Mouse (Mus musculus): ENCODE results near the gene Stk39. TPM values are rescaled to one million over a fixed set of nuclear protein-coding genes. Genes with fewer than 3 reads are reported as not detected.

Gene Stk39
- polyA plus RNA-seq, 1 experiment from 2014 or later, result 39.5 TPM

DNA sequence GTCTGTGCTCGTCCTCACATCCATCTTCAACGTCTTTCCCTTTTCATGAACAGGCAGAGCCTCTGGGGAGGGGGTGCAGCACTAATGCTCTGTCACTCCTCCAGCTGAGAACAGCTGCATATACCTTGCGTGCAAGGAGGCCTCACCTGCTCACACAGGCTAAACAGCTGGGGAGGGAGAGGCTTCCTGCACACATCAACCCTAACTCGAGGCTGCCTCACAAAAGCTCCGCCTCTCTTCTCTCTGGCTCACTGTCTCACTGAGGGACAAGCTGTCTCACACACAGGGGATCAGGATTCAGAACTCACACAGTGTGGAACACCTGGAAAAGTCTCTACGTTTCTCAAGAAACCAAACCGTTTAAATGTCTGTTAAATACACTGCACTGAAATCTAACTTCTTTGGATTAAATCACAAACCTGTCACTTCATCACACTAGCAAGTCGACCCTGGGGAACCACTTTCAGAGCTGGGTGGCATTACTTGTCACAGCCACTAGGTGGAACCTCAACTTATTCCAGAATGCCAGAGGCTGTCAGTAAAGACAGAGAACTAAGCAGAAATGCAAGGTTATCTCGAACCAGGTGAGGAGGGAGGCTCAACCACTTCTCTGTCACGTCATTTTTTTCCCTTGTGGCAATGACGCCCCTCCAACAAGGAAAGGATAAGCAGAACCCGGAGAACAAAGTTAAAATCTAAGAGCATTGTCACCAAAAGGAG, 107.7 kb downstream of the Stk39 start:
- peaks cover 11% of the 10 kb centered on the region; the same call in 1 of the 2 replicates for H3K4me1 ChIP-seq (ENCODE audit: control insufficient read depth, insufficient read depth, low read length)
- no peak overlapping the region for H3K9ac ChIP-seq (ENCODE audit: low read length)
- no peaks in the 10 kb centered on the region for H3K36me3 ChIP-seq (ENCODE audit: control insufficient read depth, insufficient read depth, low read length)
- H3K27me3 ChIP-seq (ENCODE audit: control insufficient read depth, insufficient read depth, low read length), result no peaks in the 10 kb centered on the region
- H3K9me3 ChIP-seq (ENCODE audit: control insufficient read depth, low read length), result no peaks in the 10 kb centered on the region
- no peak for ATAC-seq (ENCODE audit: insufficient read depth, low FRiP score, low TSS enrichment)
- no peak overlapping the region for H3K4me2 ChIP-seq (ENCODE audit: low read depth)
- peak; percentile 60 for DNase-seq (ENCODE audit: low spot score)
- H3K4me3 ChIP-seq (ENCODE audit: low read depth, low read length), result no peak overlapping the region
- H3K27ac ChIP-seq (ENCODE audit: low read depth, low read length), result no peak overlapping the region
- WGBS, result 22% methylated on average over 12 of the region's 12 CpGs

DNA sequence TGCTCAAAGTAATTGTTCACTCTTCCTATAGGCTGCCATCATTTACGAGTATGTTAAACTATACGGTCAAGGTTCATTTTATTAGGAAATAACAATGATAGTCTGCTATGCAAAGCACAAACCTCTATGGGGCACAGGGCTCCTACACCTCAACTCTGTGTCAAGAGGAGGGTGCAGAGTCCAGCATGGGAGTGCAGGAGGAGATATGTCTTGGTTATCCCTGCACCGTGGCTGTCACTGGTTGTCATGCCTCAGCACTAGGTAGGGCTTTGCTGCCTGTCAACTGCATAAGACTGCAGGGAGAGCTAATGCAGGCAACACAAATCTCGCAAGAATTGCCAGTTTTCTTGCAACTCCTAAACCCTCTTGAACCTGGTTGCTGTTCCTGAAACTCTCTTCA, 108.9 kb downstream of the Stk39 start:
- Histone ChIP-seq H3K27ac (ENCODE audit: low read depth, low read length) (no peak overlapping the region), H3K9ac (ENCODE audit: low read length) (no peak overlapping the region), H3K27me3 (ENCODE audit: control insufficient read depth, insufficient read depth, low read length) (no peaks in the 10 kb centered on the region), H3K36me3 (ENCODE audit: control insufficient read depth, insufficient read depth, low read length) (0 out of 2 replicates have a peak, but pooled peaks cover 4% of the 10 kb centered on the region), H3K4me3 (ENCODE audit: low read depth, low read length) (no peak overlapping the region), H3K9me3 (ENCODE audit: control insufficient read depth, low read length) (no peaks in the 10 kb centered on the region), H3K4me2 (ENCODE audit: low read depth) (no peak overlapping the region), H3K4me1 (ENCODE audit: control insufficient read depth, insufficient read depth, low read length) (peaks cover 11% of the 10 kb centered on the region; the same call in 1 of the 2 replicates)
- ATAC-seq (ENCODE audit: insufficient read depth, low FRiP score, low TSS enrichment), result no peak
- WGBS, result 79% methylated on average over 4 of the region's 4 CpGs
- DNase-seq (ENCODE audit: low spot score), result no peak

DNA sequence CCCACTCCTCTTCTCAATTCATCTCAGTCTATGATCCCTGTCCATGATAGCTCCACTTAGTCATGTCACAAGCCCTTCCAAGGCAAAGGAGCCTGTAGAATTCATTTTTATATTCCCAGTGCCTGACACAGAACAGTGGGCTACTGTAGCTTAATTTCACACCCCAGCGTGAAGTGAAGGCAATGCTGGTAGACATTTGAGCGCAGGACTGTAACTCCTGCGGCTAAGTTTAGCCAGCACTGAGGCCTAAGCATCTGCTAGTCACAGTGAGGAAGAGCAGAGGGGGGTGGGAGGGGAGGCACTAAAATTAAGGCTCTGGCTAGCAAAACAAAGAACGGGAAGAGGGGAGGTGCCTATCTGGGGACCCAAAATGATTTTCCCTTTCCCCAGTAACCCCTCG, 110.4 kb downstream of the Stk39 start:
- no peak overlapping the region for H3K4me3 ChIP-seq (ENCODE audit: low read depth, low read length)
- H3K27ac ChIP-seq (ENCODE audit: low read depth, low read length), result no peak overlapping the region
- H3K27me3 ChIP-seq (ENCODE audit: control insufficient read depth, insufficient read depth, low read length), result no peaks in the 10 kb centered on the region
- ATAC-seq (ENCODE audit: insufficient read depth, low FRiP score, low TSS enrichment) (no peak), DNase-seq (ENCODE audit: low spot score) (peak; percentile 43)
- 0 out of 2 replicates have a peak, but pooled peaks cover 4% of the 10 kb centered on the region for H3K36me3 ChIP-seq (ENCODE audit: control insufficient read depth, insufficient read depth, low read length)
- no peak overlapping the region for H3K9ac ChIP-seq (ENCODE audit: low read length)
- no peak overlapping the region for H3K4me2 ChIP-seq (ENCODE audit: low read depth)
- H3K4me1 ChIP-seq (ENCODE audit: control insufficient read depth, insufficient read depth, low read length), result 0 out of 2 replicates have a peak, but pooled peaks cover 3% of the 10 kb centered on the region
- 25% methylated on average over 5 of the region's 5 CpGs for WGBS
- H3K9me3 ChIP-seq (ENCODE audit: control insufficient read depth, low read length), result no peaks in the 10 kb centered on the region

DNA sequence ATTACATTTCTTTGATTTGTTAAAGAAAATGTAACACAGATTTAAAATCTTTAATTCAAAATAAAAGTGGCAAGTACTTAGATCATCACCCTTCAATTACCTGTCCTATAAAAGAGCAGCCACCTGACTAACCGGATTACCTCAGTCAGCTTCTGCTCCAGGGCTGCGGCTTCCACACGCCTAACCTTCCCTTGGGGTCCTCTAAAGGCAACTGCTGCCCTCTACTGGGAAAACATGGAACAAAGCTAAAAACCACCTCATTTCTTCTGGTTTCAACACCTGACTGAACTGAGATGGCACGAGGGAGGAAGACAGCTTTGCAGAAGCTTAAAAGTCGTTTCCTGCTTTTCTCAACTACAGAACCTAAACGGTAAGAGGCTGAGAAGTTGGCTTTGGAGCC, 121.4 kb downstream of the Stk39 start:
- Histone ChIP-seq H3K36me3 (ENCODE audit: control insufficient read depth, insufficient read depth, low read length) (no peaks in the 10 kb centered on the region), H3K9me3 (ENCODE audit: control insufficient read depth, low read length) (no peaks in the 10 kb centered on the region), H3K4me1 (ENCODE audit: control insufficient read depth, insufficient read depth, low read length) (0 out of 2 replicates have a peak, but pooled peaks cover 8% of the 10 kb centered on the region), H3K4me2 (ENCODE audit: low read depth) (no peak overlapping the region), H3K9ac (ENCODE audit: low read length) (no peak overlapping the region), H3K4me3 (ENCODE audit: low read depth, low read length) (no peak overlapping the region), H3K27me3 (ENCODE audit: control insufficient read depth, insufficient read depth, low read length) (no peaks in the 10 kb centered on the region), H3K27ac (ENCODE audit: low read depth, low read length) (no peak overlapping the region)
- 0 out of 2 replicates have a peak, but pooled peaks have one; percentile 33 for ATAC-seq (ENCODE audit: insufficient read depth, low FRiP score, low TSS enrichment)
- DNase-seq (ENCODE audit: low spot score), result peak; percentile 36
- 16% methylated on average over 6 of the region's 6 CpGs for WGBS

DNA sequence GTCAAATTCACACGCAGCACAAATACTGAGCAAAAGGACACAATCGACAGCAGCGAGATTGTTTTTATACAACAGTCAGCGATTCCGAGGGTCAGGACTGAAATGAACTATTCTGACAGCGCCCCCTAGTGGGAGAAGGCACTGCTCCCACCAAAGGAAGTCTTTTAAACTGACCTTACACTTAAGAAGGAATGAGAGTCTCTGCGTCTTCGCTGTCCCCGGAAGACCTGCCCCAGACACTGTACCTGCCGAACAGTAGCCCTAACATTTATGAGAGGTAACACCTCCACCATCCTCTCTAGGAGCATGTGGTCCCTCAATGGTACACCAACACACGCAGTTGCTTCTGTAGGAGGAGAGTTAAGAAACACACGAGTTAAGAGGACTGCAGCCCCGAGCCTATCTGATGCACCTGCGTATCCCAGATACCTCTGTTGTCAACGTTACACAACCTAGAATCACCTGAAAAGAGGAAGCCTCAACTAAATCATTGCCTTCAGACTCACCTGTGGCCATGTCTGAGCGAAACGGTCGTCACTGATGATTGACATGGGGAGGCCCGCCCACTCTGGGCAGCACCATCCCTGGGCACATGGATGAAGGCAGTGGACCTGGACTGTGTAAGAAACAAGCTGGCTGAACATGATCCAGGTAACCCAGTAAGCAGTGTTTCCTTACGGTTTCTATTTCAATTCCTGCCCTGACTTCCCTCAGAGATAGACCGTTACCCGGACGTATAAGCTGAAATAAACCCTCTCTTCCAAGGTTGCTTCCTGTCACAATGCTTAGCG, 122.3 kb downstream of the Stk39 start:
- Histone ChIP-seq H3K9me3 (ENCODE audit: control insufficient read depth, low read length) (no peaks in the 10 kb centered on the region), H3K27me3 (ENCODE audit: control insufficient read depth, insufficient read depth, low read length) (no peaks in the 10 kb centered on the region), H3K27ac (ENCODE audit: low read depth, low read length) (no peak overlapping the region), H3K4me1 (ENCODE audit: control insufficient read depth, insufficient read depth, low read length) (0 out of 2 replicates have a peak, but pooled peaks cover 8% of the 10 kb centered on the region), H3K4me2 (ENCODE audit: low read depth) (no peak overlapping the region), H3K9ac (ENCODE audit: low read length) (no peak overlapping the region), H3K36me3 (ENCODE audit: control insufficient read depth, insufficient read depth, low read length) (no peaks in the 10 kb centered on the region), H3K4me3 (ENCODE audit: low read depth, low read length) (no peak overlapping the region)
- 0 out of 2 replicates have a peak, but pooled peaks have one; percentile 37 for ATAC-seq (ENCODE audit: insufficient read depth, low FRiP score, low TSS enrichment)
- peak; percentile 84 for DNase-seq (ENCODE audit: low spot score)
- 61% methylated on average over 24 of the region's 24 CpGs for WGBS

DNA sequence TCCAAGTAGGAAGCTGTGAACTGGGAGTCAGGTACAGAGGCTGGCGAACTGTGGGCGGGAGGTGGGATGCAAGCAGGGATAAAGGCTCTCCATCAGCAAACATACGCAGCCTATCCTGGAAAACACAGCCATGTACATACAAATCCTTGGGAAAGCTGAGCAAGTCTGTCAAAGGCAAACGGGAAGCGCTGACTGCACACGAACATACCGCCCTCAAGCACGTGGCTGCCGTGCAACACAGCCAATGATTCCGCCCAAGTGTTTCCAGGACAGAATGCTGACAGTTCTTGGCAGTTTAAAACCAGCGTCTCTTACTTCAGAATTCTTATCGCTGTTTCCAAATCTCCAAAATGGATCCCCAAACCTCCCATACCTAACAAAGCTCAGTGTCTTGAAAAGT, 123.1 kb downstream of the Stk39 start:
- Histone ChIP-seq H3K4me3 (ENCODE audit: low read depth, low read length) (no peak overlapping the region), H3K9me3 (ENCODE audit: control insufficient read depth, low read length) (no peaks in the 10 kb centered on the region), H3K4me1 (ENCODE audit: control insufficient read depth, insufficient read depth, low read length) (0 out of 2 replicates have a peak, but pooled peaks cover 8% of the 10 kb centered on the region), H3K27ac (ENCODE audit: low read depth, low read length) (no peak overlapping the region), H3K36me3 (ENCODE audit: control insufficient read depth, insufficient read depth, low read length) (no peaks in the 10 kb centered on the region), H3K4me2 (ENCODE audit: low read depth) (no peak overlapping the region), H3K9ac (ENCODE audit: low read length) (no peak overlapping the region), H3K27me3 (ENCODE audit: control insufficient read depth, insufficient read depth, low read length) (no peaks in the 10 kb centered on the region)
- no peak for ATAC-seq (ENCODE audit: insufficient read depth, low FRiP score, low TSS enrichment)
- WGBS, result 87% methylated on average over 12 of the region's 12 CpGs
- no peak for DNase-seq (ENCODE audit: low spot score)

DNA sequence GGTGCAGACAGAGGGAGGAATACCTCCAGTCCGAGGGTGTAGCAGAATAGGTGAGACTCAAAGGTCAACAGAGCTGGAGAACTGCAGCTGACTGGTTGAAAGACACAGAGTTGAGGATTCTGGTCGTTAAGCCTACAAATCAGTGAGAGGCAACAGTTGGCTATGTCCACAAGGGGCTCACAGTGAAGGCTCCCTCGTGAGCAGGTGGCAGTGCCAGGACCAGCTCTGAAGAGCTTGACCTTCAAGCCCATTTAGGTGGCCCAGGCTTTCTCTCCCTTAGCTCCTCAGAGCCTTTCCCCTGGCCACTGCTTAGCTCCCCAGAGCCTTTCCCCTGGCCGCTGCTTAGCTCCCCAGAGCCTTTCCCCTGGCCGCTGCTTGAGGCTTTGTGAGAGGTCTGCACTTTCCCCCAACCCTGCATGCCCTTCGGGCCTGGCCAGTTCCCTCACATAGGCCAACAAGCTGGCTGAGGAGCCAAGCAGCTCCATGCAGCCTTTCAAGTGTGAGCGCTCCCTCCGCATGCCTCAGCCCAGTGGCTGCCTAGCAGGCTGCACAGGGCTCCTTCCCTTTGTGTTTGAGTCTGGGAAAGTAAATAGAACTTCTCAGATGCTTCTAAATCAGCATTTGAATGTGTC, 125.3 kb downstream of the Stk39 start:
- peak overlapping the region; percentile 34; the same call in 1 of the 2 replicates for H3K27ac ChIP-seq (ENCODE audit: low read depth, low read length)
- DNase-seq (ENCODE audit: low spot score), result peak; percentile 47
- no peaks in the 10 kb centered on the region for H3K9me3 ChIP-seq (ENCODE audit: control insufficient read depth, low read length)
- H3K27me3 ChIP-seq (ENCODE audit: control insufficient read depth, insufficient read depth, low read length), result no peaks in the 10 kb centered on the region
- no peak overlapping the region for H3K4me3 ChIP-seq (ENCODE audit: low read depth, low read length)
- no peak overlapping the region for H3K4me2 ChIP-seq (ENCODE audit: low read depth)
- H3K4me1 ChIP-seq (ENCODE audit: control insufficient read depth, insufficient read depth, low read length), result 0 out of 2 replicates have a peak, but pooled peaks cover 8% of the 10 kb centered on the region
- 42% methylated on average over 8 of the region's 8 CpGs for WGBS
- H3K9ac ChIP-seq (ENCODE audit: low read length), result no peak overlapping the region
- peak; percentile 65; the same call in 1 of the 2 replicates for ATAC-seq (ENCODE audit: insufficient read depth, low FRiP score, low TSS enrichment)
- H3K36me3 ChIP-seq (ENCODE audit: control insufficient read depth, insufficient read depth, low read length), result no peaks in the 10 kb centered on the region

DNA sequence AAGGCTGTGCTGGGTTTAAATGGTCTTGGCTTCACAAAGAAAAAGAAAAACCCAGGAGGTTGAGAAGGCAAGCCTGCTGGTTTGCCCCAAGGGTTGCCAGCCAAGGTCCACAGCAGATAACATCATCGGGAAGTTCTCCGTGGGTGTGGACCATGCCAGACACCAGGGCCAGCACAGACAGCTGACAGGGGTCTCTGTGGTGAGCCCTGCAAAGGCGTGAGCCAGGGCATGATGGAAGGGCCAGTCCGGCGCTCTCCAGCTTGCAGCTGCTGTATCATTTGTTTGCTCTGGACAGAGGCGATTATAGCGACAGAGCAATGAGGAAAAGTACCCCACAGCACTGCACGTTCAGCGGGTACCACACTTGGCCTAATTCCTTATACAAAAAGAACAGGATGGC, 126.8 kb downstream of the Stk39 start:
- Histone ChIP-seq H3K4me2 (ENCODE audit: low read depth) (no peak overlapping the region), H3K4me1 (ENCODE audit: control insufficient read depth, insufficient read depth, low read length) (0 out of 2 replicates have a peak, but pooled peaks cover 8% of the 10 kb centered on the region), H3K9ac (ENCODE audit: low read length) (no peak overlapping the region), H3K27me3 (ENCODE audit: control insufficient read depth, insufficient read depth, low read length) (no peaks in the 10 kb centered on the region), H3K4me3 (ENCODE audit: low read depth, low read length) (no peak overlapping the region), H3K36me3 (ENCODE audit: control insufficient read depth, insufficient read depth, low read length) (no peaks in the 10 kb centered on the region), H3K9me3 (ENCODE audit: control insufficient read depth, low read length) (no peaks in the 10 kb centered on the region), H3K27ac (ENCODE audit: low read depth, low read length) (no peak overlapping the region)
- ATAC-seq (ENCODE audit: insufficient read depth, low FRiP score, low TSS enrichment), result no peak
- 85% methylated on average over 9 of the region's 9 CpGs for WGBS
- no peak for DNase-seq (ENCODE audit: low spot score)

Data from neural tube, embryonic 11.5 days (tissue).